9 mouse cellular contexts compared by ENCODE assay signal in genomic region chr10:109920607-109921187, GRCm38 (mm10).
A peak's percentile ranks its signal among the peaks of the same experiment; 100 is the strongest.
DNase-seq lines count a peak whose midpoint lies in the region; ATAC-seq and TF ChIP-seq lines count a peak whose summit lies in the region.
"Had no signal": no experiment of that assay in that cellular context is flagged by ENCODE, and none has a peak within 500 bp of the region (broad histone marks: within the 10 kb centered on the region; RNA-seq: fewer than 3 reads in every experiment).

No protein-coding gene starts in this region.

- no peaks in the 10 kb centered on the region for H3K36me3 ChIP-seq in CH12.LX (replicated peaks in 1 of 2; ENCODE audit: control insufficient read depth in 1 of 2, insufficient read depth in 1 of 2, low read length in 1 of 2)
- H3K36me3 ChIP-seq in embryonic facial prominence, embryonic 15.5 days: no peaks in the 10 kb centered on the region
- no peaks in the 10 kb centered on the region for H3K36me3 ChIP-seq in heart, embryonic 13.5 days
- no peaks in the 10 kb centered on the region for H3K36me3 ChIP-seq in kidney, embryonic 14.5 days (ENCODE audit: control insufficient read depth, insufficient read depth, low read length)

- H3K9me3 ChIP-seq in CH12.LX (replicated peaks; ENCODE audit: low read length): no peaks in the 10 kb centered on the region
- H3K9me3 ChIP-seq in embryonic facial prominence, embryonic 15.5 days (replicated peaks): no peaks in the 10 kb centered on the region
- H3K9me3 ChIP-seq in heart, embryonic 13.5 days: no peaks in the 10 kb centered on the region
- no peaks in the 10 kb centered on the region for H3K9me3 ChIP-seq in kidney, embryonic 14.5 days (ENCODE audit: control insufficient read depth, low read length)

- peak; percentile 64 for TF ChIP-seq RAD21 in CH12.LX (IDR thresholded peaks at IDR 0.05; ENCODE audit: low read depth, low read length)

- no peak overlapping the region for H3K27ac ChIP-seq in CH12.LX (ENCODE audit: insufficient read depth, low read depth)
- no peak overlapping the region for H3K27ac ChIP-seq in embryonic facial prominence, embryonic 15.5 days (replicated peaks)
- no peak overlapping the region for H3K27ac ChIP-seq in heart, embryonic 13.5 days (replicated peaks)
- no peak overlapping the region for H3K27ac ChIP-seq in kidney, embryonic 14.5 days (ENCODE audit: low read depth, low read length)

- H3K9ac ChIP-seq in CH12.LX (ENCODE audit: insufficient read depth, low read depth): no peak overlapping the region
- H3K9ac ChIP-seq in embryonic facial prominence, embryonic 15.5 days: no peak overlapping the region
- no peak overlapping the region for H3K9ac ChIP-seq in heart, embryonic 13.5 days
- H3K9ac ChIP-seq in kidney, embryonic 14.5 days (ENCODE audit: low read depth, low read length): no peak overlapping the region

- no peaks in the 10 kb centered on the region; a peak in 1 of 4 replicates for H3K4me1 ChIP-seq in CH12.LX (ENCODE audit: control insufficient read depth in 1 of 2, insufficient read depth in 2 of 2)
- peaks cover 7% of the 10 kb centered on the region for H3K4me1 ChIP-seq in embryonic facial prominence, embryonic 15.5 days
- peaks cover 7% of the 10 kb centered on the region; the same call in 1 of the 2 replicates for H3K4me1 ChIP-seq in heart, embryonic 13.5 days
- H3K4me1 ChIP-seq in kidney, embryonic 14.5 days (ENCODE audit: control insufficient read depth, insufficient read depth, low read length): no peaks in the 10 kb centered on the region

- no peak overlapping the region for H3K4me3 ChIP-seq in CH12.LX (replicated peaks in 1 of 3; ENCODE audit: low read depth in 2 of 3, low read length in 2 of 3, poor library complexity in 1 of 3)
- peak overlapping the region; percentile 24 for H3K4me3 ChIP-seq in embryonic facial prominence, embryonic 15.5 days (replicated peaks)
- no peak overlapping the region for H3K4me3 ChIP-seq in heart, embryonic 13.5 days
- H3K4me3 ChIP-seq in kidney, embryonic 14.5 days (ENCODE audit: low read length): no peak overlapping the region
- H3K4me3 ChIP-seq: erythroblast, embryonic 14.5 days had no signal

- TF ChIP-seq CTCF in CH12.LX (conservative IDR thresholded peaks at IDR 0.05 in 1 of 2, IDR thresholded peaks at IDR 0.05 in 1 of 2; ENCODE audit: low read depth in 2 of 2, low read length in 2 of 2): peak; percentile 66 to 84

- H3K79me2 ChIP-seq in CH12.LX (replicated peaks; ENCODE audit: control insufficient read depth, extremely low read depth, insufficient read depth, poor library complexity, severe bottlenecking): no peaks in the 10 kb centered on the region

- dilution Hi-C loops in CH12.LX (cut with MboI; ENCODE audit: extremely low pct_ligation_motif_present, extremely low pct_unique_long_range_greater_than_20kb, low sequenced_read_pairs): no loop called here

- in situ Hi-C loops in CH12.LX (cut with MboI; ENCODE audit: low pct_ligation_motif_present, low pct_unique_long_range_greater_than_20kb, low sequenced_read_pairs): no loop called here

- no peak overlapping the region for H3K4me2 ChIP-seq in CH12.LX (ENCODE audit: insufficient read depth, low read depth, poor library complexity, severe bottlenecking)
- peak overlapping the region; percentile 41 for H3K4me2 ChIP-seq in embryonic facial prominence, embryonic 15.5 days (replicated peaks)
- peak overlapping the region; percentile 55 for H3K4me2 ChIP-seq in heart, embryonic 13.5 days
- peak overlapping the region; percentile 18; the same call in 1 of the 2 replicates for H3K4me2 ChIP-seq in kidney, embryonic 14.5 days (replicated peaks; ENCODE audit: low read depth, low read length)

- H3K27me3 ChIP-seq in CH12.LX (replicated peaks): no peaks in the 10 kb centered on the region
- no peaks in the 10 kb centered on the region for H3K27me3 ChIP-seq in embryonic facial prominence, embryonic 15.5 days
- H3K27me3 ChIP-seq in heart, embryonic 13.5 days (replicated peaks): no peaks in the 10 kb centered on the region
- H3K27me3 ChIP-seq in kidney, embryonic 14.5 days (ENCODE audit: control insufficient read depth, insufficient read depth, low read length): no peaks in the 10 kb centered on the region

- WGBS in embryonic facial prominence, embryonic 15.5 days: 12% methylated on average over 6 of the region's 6 CpGs
- WGBS in heart, embryonic 13.5 days: 15% methylated on average over 6 of the region's 6 CpGs
- 12% methylated on average over 6 of the region's 6 CpGs for WGBS in kidney, embryonic 14.5 days

- DNase-seq in CH12.LX (ENCODE audit: extremely low read depth): peak; percentile 72
- DNase-seq in brain, adult 2 months (ENCODE audit: low read depth, low spot score): peak; percentile 88
- peak; percentile 52 for DNase-seq in liver
- DNase-seq in neural tube, embryonic 10.5 days (ENCODE audit: extremely low spot score, low spot score): peak; percentile 51
- DNase-seq in urinary bladder, postnatal 14 days (ENCODE audit: low spot score): peak; percentile 62

- TF ChIP-seq POLR2A in CH12.LX (IDR thresholded peaks at IDR 0.05; ENCODE audit: low read depth, low read length): no peak

- no peak for ATAC-seq in embryonic facial prominence, embryonic 15.5 days (ENCODE audit: insufficient number of reproducible peaks, low FRiP score, low TSS enrichment, low read depth)
- ATAC-seq in heart, embryonic 13.5 days (ENCODE audit: extremely low read depth, insufficient number of reproducible peaks, low FRiP score, low TSS enrichment): no peak
- peak; percentile 86 for ATAC-seq in kidney, embryonic 14.5 days (ENCODE audit: low FRiP score, low TSS enrichment)

- no peak for TF ChIP-seq EP300 in CH12.LX (IDR thresholded peaks at IDR 0.05; ENCODE audit: low read length)

TF ChIP-seq in CH12.LX, 34 proteins besides CTCF, POLR2A, EP300 and RAD21:
- TF ChIP-seq NRF1 (IDR thresholded peaks at IDR 0.05; ENCODE audit: low read depth, low read length) (no peak), SMC3 (IDR thresholded peaks at IDR 0.05; ENCODE audit: low read depth, low read length) (peak; percentile 31; the same call in 1 of the 2 replicates)
